Comparison of ENCODE assay signal across 8 mouse cellular contexts in genomic region chr10:58498516-58498915, GRCm38 (mm10). TPM values are rescaled to one million over a fixed set of nuclear protein-coding genes. Genes with fewer than 3 reads are reported as not detected.
DNase-seq lines count a peak whose midpoint lies in the region; ATAC-seq and TF ChIP-seq lines count a peak whose summit lies in the region.

No protein-coding gene starts in this region.

- no peak for DNase-seq in left cerebral cortex, adult 2 months (ENCODE audit: extremely low spot score in 1 of 2, low spot score in 2 of 2)
- DNase-seq in left cerebral cortex, postnatal 25 days (ENCODE audit: low spot score in 2 of 2), result no peak
- no peak for DNase-seq in cerebellum, adult 8-10 months
- no peak for DNase-seq in natural killer cell, adult 2 months (ENCODE audit: low spot score in 2 of 2)
- no peak for DNase-seq in layer of hippocampus, adult 9-10 months (ENCODE audit: low spot score)

- peak overlapping the region; percentile 94 for H3K4me3 ChIP-seq in left cerebral cortex, adult 2 months
- peak overlapping the region; percentile 91 for H3K4me3 ChIP-seq in embryonic facial prominence, embryonic 15.5 days (replicated peaks)
- peak overlapping the region; percentile 72 for H3K4me3 ChIP-seq in limb, embryonic 13.5 days
- H3K4me3 ChIP-seq in neural tube, embryonic 15.5 days (replicated peaks), result peak overlapping the region; percentile 72

- H3K9ac ChIP-seq in embryonic facial prominence, embryonic 15.5 days, result peak overlapping the region; percentile 48
- H3K9ac ChIP-seq in limb, embryonic 13.5 days, result peak overlapping the region; percentile 72
- H3K9ac ChIP-seq in neural tube, embryonic 15.5 days (replicated peaks), result peak overlapping the region; percentile 59

- H3K4me2 ChIP-seq in embryonic facial prominence, embryonic 15.5 days (replicated peaks), result peak overlapping the region; percentile 51
- H3K4me2 ChIP-seq in limb, embryonic 13.5 days (replicated peaks), result peak overlapping the region; percentile 70
- peak overlapping the region; percentile 66 for H3K4me2 ChIP-seq in neural tube, embryonic 15.5 days

- H3K27ac ChIP-seq in left cerebral cortex, adult 2 months, result no peak overlapping the region
- H3K27ac ChIP-seq in embryonic facial prominence, embryonic 15.5 days (replicated peaks), result peak overlapping the region; percentile 95; the same call in 1 of the 2 replicates
- H3K27ac ChIP-seq in limb, embryonic 13.5 days, result no peak overlapping the region
- H3K27ac ChIP-seq in neural tube, embryonic 15.5 days (replicated peaks), result no peak overlapping the region

- intact Hi-C loops in left cerebral cortex, adult 2 months (cut with DNase I), result no loop called here
- intact Hi-C loops in left cerebral cortex, postnatal 25 days (cut with DNase I), result no loop called here

- TF ChIP-seq CTCF in left cerebral cortex, adult 2 months (IDR thresholded peaks at IDR 0.05), result no peak

- no peaks in the 10 kb centered on the region for H3K27me3 ChIP-seq in embryonic facial prominence, embryonic 15.5 days
- no peaks in the 10 kb centered on the region for H3K27me3 ChIP-seq in limb, embryonic 13.5 days
- H3K27me3 ChIP-seq in neural tube, embryonic 15.5 days (replicated peaks), result no peaks in the 10 kb centered on the region

- H3K4me1 ChIP-seq in embryonic facial prominence, embryonic 15.5 days, result peaks cover 7% of the 10 kb centered on the region; the same call in 1 of the 2 replicates
- peaks cover 12% of the 10 kb centered on the region; the same call in 1 of the 2 replicates for H3K4me1 ChIP-seq in limb, embryonic 13.5 days
- H3K4me1 ChIP-seq in neural tube, embryonic 15.5 days, result peaks cover 15% of the 10 kb centered on the region

- no peaks in the 10 kb centered on the region for H3K9me3 ChIP-seq in embryonic facial prominence, embryonic 15.5 days (replicated peaks)
- H3K9me3 ChIP-seq in limb, embryonic 13.5 days, result no peaks in the 10 kb centered on the region
- H3K9me3 ChIP-seq in neural tube, embryonic 15.5 days (replicated peaks), result no peaks in the 10 kb centered on the region

- ATAC-seq in embryonic facial prominence, embryonic 15.5 days (ENCODE audit: insufficient number of reproducible peaks, low FRiP score, low TSS enrichment, low read depth), result no peak
- ATAC-seq in limb, embryonic 13.5 days (ENCODE audit: low FRiP score, low read depth), result no peak
- ATAC-seq in neural tube, embryonic 15.5 days (ENCODE audit: low FRiP score), result no peak

- WGBS in embryonic facial prominence, embryonic 15.5 days, result 56% methylated on average over 2 of the region's 2 CpGs
- WGBS in limb, embryonic 13.5 days, result 57% methylated on average over 2 of the region's 2 CpGs
- WGBS in neural tube, embryonic 15.5 days, result 60% methylated on average over 2 of the region's 2 CpGs

- H3K36me3 ChIP-seq in embryonic facial prominence, embryonic 15.5 days, result peaks cover 16% of the 10 kb centered on the region
- H3K36me3 ChIP-seq in limb, embryonic 13.5 days, result peaks cover 14% of the 10 kb centered on the region
- H3K36me3 ChIP-seq in neural tube, embryonic 15.5 days, result peaks cover 12% of the 10 kb centered on the region

RNA-seq across cellular contexts. Expression of gene Ccdc138, which starts 0.8 kb away (rescaled TPM):
- 1 to 10 TPM; 4.4 to 5.5 TPM for total RNA-seq in left cerebral cortex, adult 2 months (2021)
- 1 to 10 TPM; 4.6 to 4.8 TPM for total RNA-seq in left cerebral cortex, postnatal 25 days (2021)
- 8.2 and 9.7 TPM in 2 replicates for polyA plus RNA-seq in embryonic facial prominence, embryonic 15.5 days (2015; fragmentation: Nextera tagmentation; extraction: Ambion mirVana)
- polyA plus RNA-seq in limb, embryonic 13.5 days (2015; fragmentation: Nextera tagmentation; extraction: Ambion mirVana), result 12.7 TPM in 2 replicates
- polyA plus RNA-seq in neural tube, embryonic 15.5 days (2015; fragmentation: Nextera tagmentation; extraction: Ambion mirVana), result 7.9 and 8.5 TPM in 2 replicates

RNA-seq across cellular contexts. Expression of gene Ranbp2, which starts 51.8 kb away (rescaled TPM):
- total RNA-seq in left cerebral cortex, adult 2 months (2021), result 10 to 100 TPM; 92.3 to 96.3 TPM
- 10 to 100 TPM; 89.1 to 94.5 TPM for total RNA-seq in left cerebral cortex, postnatal 25 days (2021)
- 19.0 and 20.7 TPM in 2 replicates for polyA plus RNA-seq in embryonic facial prominence, embryonic 15.5 days (2015; fragmentation: Nextera tagmentation; extraction: Ambion mirVana)
- 24.8 and 26.2 TPM in 2 replicates for polyA plus RNA-seq in limb, embryonic 13.5 days (2015; fragmentation: Nextera tagmentation; extraction: Ambion mirVana)
- polyA plus RNA-seq in neural tube, embryonic 15.5 days (2015; fragmentation: Nextera tagmentation; extraction: Ambion mirVana), result 13.2 and 16.6 TPM in 2 replicates
